Mouse (Mus musculus): ENCODE data around the gene Myocos. TPM values are rescaled to one million over a fixed set of nuclear protein-coding genes. Genes with fewer than 3 reads are reported as not detected.

Gene Myocos
- not detected for polyA plus RNA-seq (2014; fragmentation: Illumina TruSeq; extraction: RNeasy Lipid Tissue Mini Kit (QIAGEN cat#74804); ENCODE audit: insufficient read depth, low read depth, low replicate concordance)

GRCm38 (mm10) chr1:162658119-162658518 is at the start of gene Myocos:
Gene Myocos (minus strand): TSS chr1:162658219.

GRCm38 (mm10) chr1:162639051-162639750 is 18.8 kb downstream of the Myocos start, which contains the start of gene Myoc:
Gene Myoc (plus strand): TSS chr1:162639155.

Other genes with a start within 250 kb of the Myocos start
- gene Dnm3, start 180.2 kb downstream of the Myocos start, polyA plus RNA-seq (2014; fragmentation: Illumina TruSeq; extraction: RNeasy Lipid Tissue Mini Kit (QIAGEN cat#74804); ENCODE audit: insufficient read depth, low read depth, low replicate concordance) = 4.5 TPM
- 3.9 TPM for gene Mettl13, start 109.7 kb downstream of the Myocos start, polyA plus RNA-seq (2014; fragmentation: Illumina TruSeq; extraction: RNeasy Lipid Tissue Mini Kit (QIAGEN cat#74804); ENCODE audit: insufficient read depth, low read depth, low replicate concordance)
- gene Vamp4, start 87.7 kb downstream of the Myocos start, polyA plus RNA-seq (2014; fragmentation: Illumina TruSeq; extraction: RNeasy Lipid Tissue Mini Kit (QIAGEN cat#74804); ENCODE audit: insufficient read depth, low read depth, low replicate concordance) = 36.5 TPM
- not detected for gene Myoc, start 19.1 kb downstream of the Myocos start, polyA plus RNA-seq (2014; fragmentation: Illumina TruSeq; extraction: RNeasy Lipid Tissue Mini Kit (QIAGEN cat#74804); ENCODE audit: insufficient read depth, low read depth, low replicate concordance)
- 13.3 TPM for gene Prrc2c, start 82.3 kb upstream of the Myocos start, polyA plus RNA-seq (2014; fragmentation: Illumina TruSeq; extraction: RNeasy Lipid Tissue Mini Kit (QIAGEN cat#74804); ENCODE audit: insufficient read depth, low read depth, low replicate concordance)
- gene Fmo4, start 155.8 kb upstream of the Myocos start, polyA plus RNA-seq (2014; fragmentation: Illumina TruSeq; extraction: RNeasy Lipid Tissue Mini Kit (QIAGEN cat#74804); ENCODE audit: insufficient read depth, low read depth, low replicate concordance) = 1.8 TPM
- 243 TPM for gene Fmo1, start 208.4 kb upstream of the Myocos start, polyA plus RNA-seq (2014; fragmentation: Illumina TruSeq; extraction: RNeasy Lipid Tissue Mini Kit (QIAGEN cat#74804); ENCODE audit: insufficient read depth, low read depth, low replicate concordance)
- 265 TPM for gene Fmo2, start 240.5 kb upstream of the Myocos start, polyA plus RNA-seq (2014; fragmentation: Illumina TruSeq; extraction: RNeasy Lipid Tissue Mini Kit (QIAGEN cat#74804); ENCODE audit: insufficient read depth, low read depth, low replicate concordance)